Mouse (Mus musculus) intestine, postnatal 0 days (tissue): Measurements from ENCODE around the gene Rnf8. TPM values are rescaled to one million over a fixed set of nuclear protein-coding genes. Genes with fewer than 3 reads are reported as not detected.

Experiments
- ATAC-seq: fragments of 200-750 bp; cut with Nextera tagmentation; 2 replicates; pipeline ENCODE4 v1.8.0; 2017; ENCODE audit warnings: mild to moderate bottlenecking, moderate TSS enrichment, moderate library complexity
- H3K27ac ChIP-seq: fragments of 300-500 bp; sonication (generic); 2 replicates; pipeline ENCODE4 v1.5.1; 2014; ENCODE audit warnings: mild to moderate bottlenecking, low read depth, low read length, moderate library complexity
- H3K27me3 ChIP-seq: fragments of 300-500 bp; sonication (generic); replicated peaks from 2 replicates; pipeline ENCODE4 v1.6.1; 2014; ENCODE audit warnings: low read length, mixed read lengths; ENCODE audit not compliant: control insufficient read depth, insufficient read depth
- H3K36me3 ChIP-seq: fragments of 300-500 bp; sonication (generic); 2 replicates; pipeline ENCODE4 v1.6.1; 2014; ENCODE audit warnings: mild to moderate bottlenecking, moderate library complexity; ENCODE audit not compliant: control insufficient read depth, insufficient read depth
- H3K4me1 ChIP-seq: fragments of 300-500 bp; sonication (generic); replicated peaks from 2 replicates; pipeline ENCODE4 v1.6.1; 2014; ENCODE audit warnings: antibody characterized with exemption, low read length, mixed read lengths; ENCODE audit not compliant: control insufficient read depth, insufficient read depth
- H3K4me2 ChIP-seq: fragments of 300-500 bp; sonication (generic); replicated peaks from 2 replicates; pipeline ENCODE4 v1.6.1; 2014; ENCODE audit warnings: low read depth, mild to moderate bottlenecking, moderate library complexity
- H3K4me3 ChIP-seq: fragments of 300-500 bp; sonication (generic); 2 replicates; pipeline ENCODE4 v1.5.1; 2014; ENCODE audit warnings: low read depth, low read length
- H3K9ac ChIP-seq: fragments of 300-500 bp; sonication (generic); 2 replicates; pipeline ENCODE4 v1.6.1; 2014; ENCODE audit warnings: mild to moderate bottlenecking, low read depth, low read length
- H3K9me3 ChIP-seq: fragments of 300-500 bp; sonication (generic); 2 replicates; pipeline ENCODE4 v1.6.1; 2016; ENCODE audit warnings: mixed run types; ENCODE audit not compliant: control insufficient read depth
- CTCF ChIP-seq: sonication (generic); IDR thresholded peaks from 2 replicates; pipeline ENCODE4 v1.5.1; 2016; ENCODE audit warnings: low read depth, mild to moderate bottlenecking, control low read depth, antibody characterized with exemption, moderate library complexity
- WGBS: fragments of 180-500 bp; shearing (Covaris S2); extraction: QIAGEN DNeasy Blood & Tissue Kit; methylation state at CpG from one replicate; pipeline ENCODE4 v1.1.7; 2014; 5-methylcytosine and 5-hydroxymethylcytosine counted together
- polyA plus RNA-seq: library from polyadenylated mRNA; unstranded; fragments of >200 nt; fragmentation: Nextera tagmentation; extraction: Ambion mirVana; gene quantifications from 2 replicates; pipeline ENCODE4 v1.2.1, GENCODE M21; 2015

Rnf8 gene
- polyA plus RNA-seq, 1 experiment from 2014 or later: 26.7 TPM

GRCm38 (mm10) chr17:29584306-29584705 lies 30.3 kb upstream of the Rnf8 start:
- Histone ChIP-seq H3K36me3 (peaks cover 19% of the 10 kb centered on the region; the same call in 1 of the 2 replicates), H3K27ac (no peak overlapping the region), H3K9ac (no peak overlapping the region), H3K4me3 (no peak overlapping the region), H3K4me2 (no peak overlapping the region), H3K4me1 (0 out of 2 replicates have a peak, but pooled peaks cover 3% of the 10 kb centered on the region), H3K9me3 (no peaks in the 10 kb centered on the region), H3K27me3 (no peaks in the 10 kb centered on the region)
- no peak for ATAC-seq
- 79% methylated on average over 5 of the region's 5 CpGs for WGBS
- no peak for TF ChIP-seq CTCF

- Histone ChIP-seq H3K4me2 (no peak overlapping the region), H3K27me3 (no peaks in the 10 kb centered on the region), H3K4me1 (0 out of 2 replicates have a peak, but pooled peaks cover 3% of the 10 kb centered on the region), H3K9me3 (no peaks in the 10 kb centered on the region), H3K27ac (no peak overlapping the region), H3K36me3 (peaks cover 23% of the 10 kb centered on the region; the same call in 1 of the 2 replicates), H3K9ac (no peak overlapping the region), H3K4me3 (no peak overlapping the region)
- 80% methylated on average over 3 of the region's 3 CpGs for WGBS
- no peak for ATAC-seq
- no peak for TF ChIP-seq CTCF
These were observed 29.9 kb upstream of the Rnf8 start for GRCm38 (mm10) chr17:29584737-29585136.

GRCm38 (mm10) chr17:29585446-29585845 lies 29.1 kb upstream of the Rnf8 start:
- H3K4me1 ChIP-seq: 0 out of 2 replicates have a peak, but pooled peaks cover 2% of the 10 kb centered on the region
- H3K27me3 ChIP-seq: no peaks in the 10 kb centered on the region
- H3K4me3 ChIP-seq: no peak overlapping the region
- H3K27ac ChIP-seq: no peak overlapping the region
- ATAC-seq: no peak
- peaks cover 23% of the 10 kb centered on the region; the same call in 1 of the 2 replicates for H3K36me3 ChIP-seq
- H3K4me2 ChIP-seq: no peak overlapping the region
- TF ChIP-seq CTCF: no peak
- WGBS: 81% methylated on average over 6 of the region's 6 CpGs
- H3K9me3 ChIP-seq: no peaks in the 10 kb centered on the region
- H3K9ac ChIP-seq: no peak overlapping the region

GRCm38 (mm10) chr17:29586921-29587320 lies 27.7 kb upstream of the Rnf8 start:
- WGBS: 66% methylated on average over 9 of the region's 9 CpGs
- ATAC-seq: 0 out of 2 replicates have a peak, but pooled peaks have one; percentile 40
- H3K9ac ChIP-seq: no peak overlapping the region

GRCm38 (mm10) chr17:29589221-29589898 lies 25.2 kb upstream of the Rnf8 start:
- Histone ChIP-seq H3K27me3 (no peaks in the 10 kb centered on the region), H3K27ac (no peak overlapping the region), H3K4me3 (no peak overlapping the region), H3K9me3 (no peaks in the 10 kb centered on the region), H3K36me3 (peaks cover 12% of the 10 kb centered on the region; the same call in 1 of the 2 replicates), H3K4me2 (no peak overlapping the region), H3K4me1 (no peaks in the 10 kb centered on the region), H3K9ac (no peak overlapping the region)
- ATAC-seq: no peak
- 64% methylated on average over 11 of the region's 11 CpGs for WGBS
- no peak for TF ChIP-seq CTCF

More at GRCm38 (mm10) chr17:29586921-29587320, 27.7 kb upstream of the Rnf8 start:
- H3K36me3 ChIP-seq: peaks cover 22% of the 10 kb centered on the region; the same call in 1 of the 2 replicates
- H3K27me3 ChIP-seq: no peaks in the 10 kb centered on the region
- no peaks in the 10 kb centered on the region for H3K9me3 ChIP-seq
- no peak overlapping the region for H3K27ac ChIP-seq
- H3K4me1 ChIP-seq: no peaks in the 10 kb centered on the region
- H3K4me3 ChIP-seq: no peak overlapping the region
- no peak overlapping the region for H3K4me2 ChIP-seq
- no peak for TF ChIP-seq CTCF

GRCm38 (mm10) chr17:29595891-29596770 lies 18.5 kb upstream of the Rnf8 start:
- Histone ChIP-seq H3K4me1 (0 out of 2 replicates have a peak, but pooled peaks cover 2% of the 10 kb centered on the region), H3K27ac (no peak overlapping the region; the same call in 1 of the 2 replicates), H3K36me3 (peaks cover 39% of the 10 kb centered on the region), H3K9me3 (no peaks in the 10 kb centered on the region), H3K27me3 (no peaks in the 10 kb centered on the region), H3K9ac (no peak overlapping the region), H3K4me3 (no peak overlapping the region), H3K4me2 (no peak overlapping the region)
- 81% methylated on average over 15 of the region's 15 CpGs for WGBS
- ATAC-seq: no peak
- TF ChIP-seq CTCF: no peak
